Mouse (Mus musculus) cerebellum, adult (tissue): ENCODE measurements around the gene Slc25a5.
"Not testable (repeated sequence)": the region's sequence is repeated elsewhere in the genome, so short reads cannot be mapped to it uniquely, and the experiment has no call there.

ENCODE experiments used
- ATAC-seq: cut with Nextera tagmentation; 2 replicates; pipeline ENCODE4 v1.9.2; 2017; ENCODE audit warnings: mild to moderate bottlenecking, moderate library complexity, mixed read lengths; ENCODE audit not compliant: insufficient number of reproducible peaks, low FRiP score, low TSS enrichment

Slc25a5 gene

DNA sequence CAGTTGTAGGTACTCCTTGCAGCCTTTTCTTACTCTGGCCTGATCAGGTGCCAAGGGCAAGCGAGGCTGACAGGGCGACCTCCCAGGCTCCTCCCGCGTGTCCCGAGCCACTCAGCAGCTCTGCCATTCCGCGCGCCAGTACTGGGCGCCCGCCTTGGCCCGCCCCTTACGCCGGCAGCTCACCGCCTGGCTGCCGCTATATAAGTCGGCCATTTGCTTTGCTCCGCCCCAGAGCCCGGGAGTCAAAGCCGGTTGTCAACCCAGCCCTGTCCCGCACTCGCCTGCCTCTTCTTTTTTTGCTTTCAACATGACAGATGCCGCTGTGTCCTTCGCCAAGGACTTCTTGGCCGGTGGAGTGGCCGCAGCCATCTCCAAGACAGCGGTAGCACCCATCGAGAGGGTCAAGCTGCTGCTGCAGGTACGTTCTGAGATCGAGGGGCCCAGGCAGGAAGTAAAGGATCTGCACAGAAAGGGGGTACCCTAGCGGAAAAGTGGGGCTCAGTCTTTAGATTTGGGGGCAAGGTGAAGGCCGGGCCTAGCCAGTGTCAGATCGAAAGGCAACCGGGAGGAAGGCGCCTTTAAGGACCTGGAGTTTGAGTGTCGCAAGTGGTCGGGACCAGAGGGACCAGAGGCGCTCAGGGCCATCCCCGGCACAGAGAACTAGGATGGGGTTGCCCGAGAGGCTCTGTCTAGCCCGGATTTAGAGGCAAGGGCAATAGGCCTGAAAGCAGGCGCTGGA is at the start of gene Slc25a5:
TSS of gene Slc25a5 (plus strand) at position 228 of the 739 bp plus-strand sequence.
- ATAC-seq, result peak; percentile 98

DNA sequence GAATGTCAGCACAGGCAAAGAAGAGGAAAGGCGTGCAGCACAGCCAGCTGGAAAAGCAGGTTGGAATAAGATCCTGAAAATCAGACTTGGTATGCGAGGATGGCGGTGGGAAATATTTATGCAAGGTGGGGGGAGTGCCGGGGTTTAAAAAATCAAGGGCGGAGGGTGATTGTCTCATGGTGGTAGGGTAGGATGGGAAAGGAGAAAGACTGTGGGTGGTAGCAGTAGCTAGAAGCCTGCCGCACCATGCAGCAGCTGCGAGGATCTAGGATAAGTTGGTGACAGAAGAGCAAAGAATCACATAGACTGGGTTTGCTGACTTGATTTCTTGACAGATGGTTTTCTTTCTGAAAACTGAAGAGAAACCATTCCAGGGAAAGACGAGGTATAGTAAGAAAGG is 48.7 kb upstream of the Slc25a5 start:
- no peak for ATAC-seq

DNA sequence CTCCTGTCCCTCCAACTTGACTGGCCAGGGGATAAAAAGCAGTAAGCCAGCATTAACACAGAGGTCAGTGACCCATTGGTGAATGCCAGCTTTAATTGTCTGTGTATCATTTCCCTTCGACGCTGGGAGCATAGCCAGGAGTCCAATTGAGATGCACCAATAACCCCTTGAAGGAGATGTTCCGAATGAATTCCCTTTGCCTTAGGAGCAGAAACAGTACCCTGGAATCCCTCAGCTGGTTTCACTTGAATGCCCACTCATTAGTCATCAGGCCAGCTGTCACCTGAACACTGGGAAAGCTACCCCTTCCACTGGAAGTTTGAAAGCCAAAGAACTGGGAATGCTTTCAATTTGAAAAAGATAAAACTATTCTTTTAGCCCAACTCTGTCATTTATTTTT is 46.9 kb upstream of the Slc25a5 start:
- no peak for ATAC-seq

DNA sequence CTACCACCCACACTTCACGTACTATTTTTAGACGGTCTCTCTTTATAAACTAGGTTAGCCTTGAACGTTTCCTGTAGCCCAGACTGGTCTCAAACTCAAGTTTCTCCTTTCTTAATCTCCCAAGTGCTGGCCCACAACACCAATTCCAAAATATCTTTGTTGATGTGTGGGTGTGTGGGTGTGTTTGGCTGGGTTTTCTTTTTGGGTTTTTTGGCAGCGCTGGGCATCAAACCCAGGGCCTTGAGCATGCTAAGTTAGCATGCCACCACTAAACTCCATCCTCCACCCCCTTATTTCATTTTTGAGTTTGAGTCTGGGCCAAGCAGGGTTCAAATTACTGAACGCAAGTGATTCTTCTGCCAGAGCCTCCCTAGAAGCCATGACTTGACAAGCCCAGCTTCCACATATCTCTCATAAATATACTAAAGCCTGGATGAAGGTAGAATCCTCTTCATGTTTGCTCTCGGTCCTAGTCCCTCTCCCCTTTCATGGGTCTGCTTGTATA is 46.1 kb upstream of the Slc25a5 start:
- no peak for ATAC-seq

DNA sequence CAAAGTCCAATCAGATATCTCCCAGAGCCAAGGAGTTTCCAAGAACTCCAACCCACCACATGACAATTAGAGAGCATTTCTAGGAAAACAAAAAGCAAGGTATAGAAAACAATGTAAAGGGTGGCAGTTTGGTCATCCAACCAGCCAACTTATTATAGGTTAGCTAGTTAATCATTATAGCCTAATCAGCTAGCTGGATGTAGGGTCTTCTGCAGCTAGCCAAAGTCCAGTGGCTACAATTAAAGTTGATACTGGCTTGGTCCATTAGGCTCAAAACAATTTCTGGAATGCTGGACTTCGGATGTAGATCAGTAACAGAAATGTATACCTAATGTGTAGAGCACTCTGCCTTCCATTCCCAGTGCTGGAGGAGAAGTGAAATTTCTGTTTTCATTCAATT is 44.9 kb upstream of the Slc25a5 start:
- ATAC-seq, result no peak

DNA sequence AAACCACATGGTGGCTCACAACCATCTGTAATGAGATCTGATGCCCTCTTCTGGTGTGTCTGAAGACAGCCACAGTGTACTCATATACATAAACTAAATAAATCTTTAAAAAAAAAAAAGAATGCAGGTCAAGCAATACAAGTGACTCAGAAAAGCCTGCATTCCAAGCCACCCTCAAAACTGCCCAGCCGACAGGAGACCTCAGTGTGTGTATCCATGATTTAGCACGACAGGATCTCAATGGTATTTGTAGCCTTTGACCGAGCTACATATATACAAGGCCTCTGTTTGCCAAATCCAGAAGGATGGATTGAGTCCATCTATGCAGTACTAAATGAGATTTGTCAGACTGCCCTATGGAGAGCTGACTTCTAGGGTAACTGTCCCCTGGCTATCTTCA is 42.9 kb upstream of the Slc25a5 start:
- no peak for ATAC-seq

DNA sequence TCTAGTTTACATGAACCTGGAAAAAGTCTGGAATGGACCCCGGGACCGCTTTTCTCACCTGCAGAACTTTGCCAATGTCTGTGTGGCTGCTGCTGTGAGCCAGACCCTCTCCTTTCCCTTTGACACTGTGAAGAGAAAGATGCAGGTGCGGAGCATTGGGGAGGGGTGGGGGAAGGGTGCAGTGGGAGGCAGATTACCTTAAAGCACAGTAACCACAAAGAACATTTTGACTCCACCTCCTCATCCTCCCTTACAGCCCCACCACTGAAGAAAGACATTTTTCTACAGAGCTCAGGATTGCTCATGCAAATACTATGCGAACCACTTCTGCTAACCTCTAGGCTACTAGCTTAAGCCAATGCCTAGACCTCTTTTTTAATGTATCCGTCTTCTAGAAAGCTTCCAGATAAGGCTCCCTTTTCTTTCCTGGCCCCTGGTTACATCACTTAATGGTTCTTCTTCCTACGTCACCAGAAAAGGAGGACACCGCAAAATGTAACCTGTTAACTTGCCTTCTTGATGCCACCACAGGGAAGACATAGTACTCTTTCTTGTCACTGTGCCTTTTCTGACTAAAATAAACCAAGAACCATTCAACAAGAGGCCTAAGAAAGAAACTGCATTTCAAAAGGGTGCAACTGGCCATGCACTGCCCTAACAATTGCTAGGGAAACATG is 37.5 kb upstream of the Slc25a5 start:
- no peak for ATAC-seq

DNA sequence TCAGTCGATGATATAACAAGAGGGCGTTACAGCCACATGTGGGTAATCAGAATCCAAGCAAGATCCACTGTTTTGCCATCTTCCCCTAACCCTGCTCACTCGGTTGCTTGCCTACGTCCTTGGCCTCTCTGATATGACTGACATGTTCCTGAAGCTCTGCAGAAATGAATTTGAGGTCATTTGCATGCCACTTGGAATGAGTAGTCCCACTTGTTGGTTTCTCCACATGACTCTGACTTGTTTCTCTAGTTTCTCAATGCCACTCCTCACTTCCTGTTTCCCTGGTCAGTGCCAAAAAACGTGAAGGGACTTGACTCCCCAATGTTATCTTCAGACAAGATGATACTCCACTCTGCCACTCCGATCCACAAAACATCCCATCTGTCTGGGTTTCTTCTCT is 36.9 kb upstream of the Slc25a5 start:
- no peak for ATAC-seq

DNA sequence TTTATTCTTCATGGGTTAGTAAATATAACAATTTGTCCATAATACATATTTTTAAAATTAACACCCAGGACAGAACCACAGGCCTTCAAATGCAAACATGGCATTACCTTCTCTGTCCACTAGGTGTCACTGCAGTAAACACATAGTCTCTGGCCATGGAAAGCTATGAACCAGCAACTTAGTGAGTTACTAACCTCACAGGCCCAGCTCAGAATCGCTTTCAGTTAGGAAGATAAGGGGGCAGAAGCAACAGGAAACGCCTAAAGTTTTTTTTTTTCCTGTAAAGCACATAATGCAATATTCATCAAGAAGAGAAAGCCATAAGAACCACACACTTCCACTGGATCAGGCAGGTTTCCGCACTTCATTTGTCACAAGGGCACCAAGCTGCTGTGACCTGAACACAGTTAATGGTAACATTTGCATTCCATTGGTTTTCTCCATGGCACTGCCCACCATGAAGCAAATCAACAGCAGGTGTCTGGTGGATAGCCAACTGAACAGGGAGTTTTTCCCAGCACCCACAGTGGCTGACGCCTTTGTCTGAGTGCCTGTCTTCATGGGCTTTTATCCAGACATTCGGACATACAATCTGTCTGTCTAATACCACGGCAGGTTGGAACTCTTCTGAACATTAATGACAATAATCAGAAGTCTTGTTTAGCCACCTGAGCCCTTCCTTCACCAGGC is 34.4 kb upstream of the Slc25a5 start:
- ATAC-seq, result 0 out of 2 replicates have a peak, but pooled peaks have one; percentile 45

DNA sequence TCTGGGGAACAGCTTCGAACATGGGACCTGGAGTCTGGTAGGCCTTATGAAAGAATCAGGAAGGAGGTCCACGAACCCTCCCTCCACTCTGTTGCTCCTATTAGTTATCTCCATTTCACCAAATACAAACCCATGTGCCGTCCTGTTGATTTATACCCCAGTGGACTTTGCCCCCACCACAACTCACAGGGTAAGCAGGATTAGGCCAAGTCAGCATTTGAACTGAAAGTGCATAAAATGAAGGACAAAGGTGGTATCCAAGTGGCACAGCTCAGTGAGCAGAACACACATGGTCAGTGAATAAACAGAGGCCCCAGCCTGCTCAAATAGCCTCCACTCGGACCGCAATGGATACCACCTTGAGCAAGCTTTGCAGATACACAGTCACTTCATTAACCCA is 33.2 kb upstream of the Slc25a5 start:
- no peak for ATAC-seq

DNA sequence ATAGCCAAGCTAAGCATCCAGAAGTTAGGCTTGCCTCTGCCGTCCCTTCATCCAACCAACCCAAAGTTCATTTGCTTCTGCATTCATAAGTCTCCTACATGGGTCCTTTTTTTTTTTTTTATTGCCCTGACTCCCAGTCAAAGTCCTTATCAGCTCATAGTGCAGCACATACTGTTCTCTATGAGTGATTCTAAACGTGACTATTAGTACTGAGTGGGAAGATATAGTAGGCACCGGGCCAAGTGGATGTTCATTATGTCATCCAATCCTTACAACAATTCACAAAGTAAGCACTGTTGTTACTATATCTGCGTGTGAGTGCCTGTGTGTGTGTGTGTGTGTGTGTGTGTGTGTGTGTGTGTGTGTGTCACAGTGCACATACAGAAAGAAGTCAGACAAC is 32.6 kb upstream of the Slc25a5 start:
- ATAC-seq, result no peak

DNA sequence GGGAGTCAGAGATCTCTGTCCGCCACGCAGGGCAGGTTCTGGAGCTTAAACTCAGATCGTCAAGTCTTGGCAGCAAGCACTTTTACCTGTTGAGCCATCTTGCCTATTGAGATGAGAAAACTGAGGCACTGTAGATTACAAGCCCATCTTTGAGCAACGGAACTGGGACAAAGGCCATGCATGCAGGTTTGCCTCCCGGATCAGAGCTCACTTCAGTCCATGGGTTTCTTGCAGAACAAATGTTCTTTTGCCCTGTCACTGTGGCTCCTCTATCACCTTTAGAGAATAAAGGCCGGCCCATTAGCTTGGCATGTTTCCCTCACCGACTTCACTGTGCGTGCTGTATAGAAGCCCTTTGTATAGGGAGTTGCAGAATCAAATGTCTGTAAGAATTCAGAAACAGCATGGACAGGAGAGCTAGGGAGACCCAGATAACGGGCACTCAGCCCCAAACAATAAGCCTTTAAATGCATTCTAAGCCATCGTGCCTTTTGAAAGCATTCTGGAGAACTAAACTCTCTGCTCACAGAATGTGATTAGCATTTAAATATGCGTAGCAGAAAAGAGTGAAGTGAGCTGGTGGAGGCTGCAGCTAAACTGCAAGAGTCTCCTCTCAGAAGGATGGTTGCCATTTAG is 32.0 kb upstream of the Slc25a5 start:
- ATAC-seq, result no peak

DNA sequence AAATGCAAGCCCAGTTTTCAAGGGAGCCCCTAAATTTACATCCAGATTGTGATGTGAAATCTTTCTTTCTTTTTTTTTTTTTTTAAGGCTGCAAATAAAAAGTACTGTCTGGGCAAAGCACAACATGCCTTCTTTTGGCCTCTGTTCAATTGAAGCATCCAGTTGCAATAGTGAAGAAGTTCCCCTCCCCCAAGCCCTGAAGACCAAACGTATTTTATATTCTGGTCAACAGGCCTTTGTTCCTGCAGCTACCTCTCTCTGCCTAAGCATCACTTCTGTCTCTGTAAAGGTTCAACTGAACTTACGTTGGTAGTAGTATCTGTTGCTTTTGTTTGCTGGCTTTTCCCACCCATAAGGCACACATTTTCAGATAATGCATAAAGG is 31.5 kb upstream of the Slc25a5 start:
- no peak for ATAC-seq

DNA sequence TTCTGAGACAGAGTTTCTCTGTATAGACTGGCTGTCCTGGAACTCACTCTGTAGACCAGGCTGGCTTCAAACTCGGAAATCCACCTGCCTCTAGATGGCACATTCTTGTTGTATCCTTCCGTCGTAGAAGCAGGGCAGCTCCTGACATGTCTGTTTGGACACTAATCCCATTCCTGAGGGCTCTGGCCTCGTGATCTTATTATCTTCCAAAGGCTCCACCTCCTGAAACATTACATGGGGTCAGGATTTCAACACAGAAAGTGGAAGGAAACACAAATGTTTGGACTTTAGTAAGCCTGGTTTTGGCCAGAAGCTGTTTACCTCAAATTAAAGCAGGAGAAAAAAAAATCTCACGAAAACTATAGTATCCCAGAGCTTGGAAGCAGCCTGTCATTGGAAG is 28.1 kb upstream of the Slc25a5 start:
- ATAC-seq, result no peak

DNA sequence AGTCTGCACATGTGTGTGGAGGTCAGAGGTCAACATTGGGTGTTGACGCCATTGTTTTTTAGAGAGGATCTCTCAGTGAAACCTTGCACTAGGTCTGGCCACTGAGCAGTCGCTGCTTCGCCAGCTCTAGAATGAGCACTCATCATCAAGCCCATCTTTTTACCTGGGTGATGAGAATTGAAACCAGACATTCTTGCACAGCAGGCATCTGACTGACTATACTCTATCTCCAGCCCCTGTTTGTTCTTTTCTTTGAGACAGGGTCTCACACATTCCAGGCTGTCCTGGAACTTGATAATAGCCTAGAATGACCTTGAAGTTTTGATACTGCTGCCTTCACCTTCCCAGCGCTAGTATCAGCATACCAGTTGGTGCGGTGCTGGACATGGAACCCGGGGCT is 22.9 kb upstream of the Slc25a5 start:
- no peak for ATAC-seq

DNA sequence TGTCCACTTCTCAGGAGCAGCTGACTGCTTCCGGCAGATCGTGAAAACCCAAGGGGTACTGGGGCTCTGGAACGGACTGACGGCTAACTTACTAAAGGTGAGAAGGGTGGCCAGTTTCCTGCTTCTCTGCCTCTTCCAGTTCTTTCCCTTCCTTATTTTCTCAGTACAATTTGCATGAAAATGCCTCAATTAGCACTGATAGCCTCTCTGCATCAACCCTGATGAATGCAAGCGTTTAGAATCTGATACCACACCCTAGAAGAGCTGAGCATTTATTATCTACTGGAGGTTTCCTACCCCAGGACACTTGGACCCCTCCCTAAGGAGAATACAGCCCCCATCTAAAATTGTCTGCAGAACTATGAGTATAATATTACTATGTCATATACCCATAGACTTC is 19.9 kb upstream of the Slc25a5 start:
- ATAC-seq, result no peak

DNA sequence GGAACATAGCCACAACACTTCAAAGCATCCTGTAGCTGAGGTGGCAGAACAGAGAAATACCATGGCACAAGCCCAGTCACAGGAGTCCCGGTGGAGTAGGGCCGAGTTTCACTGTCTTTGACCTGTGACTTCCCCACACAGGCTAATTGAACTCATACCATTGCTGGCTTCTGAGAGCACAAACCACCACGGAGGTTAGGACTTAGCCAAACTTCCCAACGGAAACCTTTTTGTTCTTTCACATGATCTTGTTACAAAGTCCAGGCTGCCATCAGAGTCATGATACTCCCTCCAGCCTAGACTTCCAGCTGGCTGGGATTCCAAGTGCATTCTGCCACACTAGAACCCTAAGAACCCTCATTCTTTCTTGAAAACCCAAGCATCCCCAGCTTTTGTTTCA is 17.8 kb upstream of the Slc25a5 start:
- no peak for ATAC-seq

DNA sequence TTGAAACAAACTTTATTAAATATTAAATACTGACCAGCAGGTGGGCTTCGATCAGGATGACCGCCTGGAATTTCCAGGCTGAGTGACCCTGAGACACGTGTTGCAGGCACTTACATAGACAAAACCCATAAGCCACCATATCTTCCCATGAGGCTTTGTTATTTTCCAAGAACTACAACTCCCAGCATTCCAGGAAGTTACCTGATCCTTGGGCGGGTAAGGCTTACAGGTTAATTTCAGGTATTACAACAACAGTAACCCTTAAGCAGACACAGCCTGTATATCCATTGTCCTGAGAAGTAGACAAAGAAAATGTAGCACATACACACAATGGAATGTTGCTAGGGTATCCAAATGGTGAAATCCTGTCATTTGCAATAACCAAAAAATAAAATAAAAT is 6.1 kb upstream of the Slc25a5 start:
- no peak for ATAC-seq

DNA sequence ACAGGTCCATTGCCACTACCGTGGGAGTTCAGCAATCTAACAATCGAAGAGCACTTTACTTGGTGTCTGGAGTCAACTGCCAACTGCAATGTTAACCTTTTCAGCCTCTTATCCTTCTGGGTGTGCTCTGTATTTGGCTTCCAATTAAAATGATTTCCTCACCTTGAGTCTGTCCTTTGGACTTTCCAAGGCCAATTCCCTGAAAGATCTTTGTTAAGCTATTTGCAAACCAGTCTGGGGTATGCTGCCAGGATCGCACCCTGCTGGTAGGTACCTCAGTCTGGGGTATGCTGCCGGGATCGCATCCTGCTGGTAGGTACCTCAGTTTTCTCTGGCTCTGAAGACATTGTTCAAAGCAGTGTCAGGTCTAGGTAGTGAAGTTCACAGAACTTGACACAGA is 880 bp upstream of the Slc25a5 start:
- no peak for ATAC-seq

DNA sequence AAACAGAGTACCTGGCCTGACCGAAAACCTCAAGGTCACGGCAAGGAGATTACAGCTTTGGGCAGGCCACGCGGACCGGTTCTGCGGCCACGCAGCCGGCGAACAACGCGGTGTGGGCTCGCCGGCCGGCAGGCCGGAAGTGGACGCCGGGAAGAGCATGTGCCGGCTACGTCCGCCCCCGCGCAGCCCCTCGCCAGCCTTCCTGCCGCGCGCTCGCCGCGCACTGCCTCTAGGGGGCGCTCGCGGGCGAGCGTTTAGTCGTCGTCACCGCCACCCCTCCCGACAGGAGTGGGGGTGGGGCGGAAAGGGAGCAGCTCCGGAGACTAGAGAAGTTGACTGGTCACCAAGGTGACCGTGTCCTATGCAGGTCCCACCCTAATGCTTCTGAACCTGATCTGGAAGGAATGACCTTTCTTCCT is 721 bp downstream of the Slc25a5 start:
- peak; percentile 66 for ATAC-seq

DNA sequence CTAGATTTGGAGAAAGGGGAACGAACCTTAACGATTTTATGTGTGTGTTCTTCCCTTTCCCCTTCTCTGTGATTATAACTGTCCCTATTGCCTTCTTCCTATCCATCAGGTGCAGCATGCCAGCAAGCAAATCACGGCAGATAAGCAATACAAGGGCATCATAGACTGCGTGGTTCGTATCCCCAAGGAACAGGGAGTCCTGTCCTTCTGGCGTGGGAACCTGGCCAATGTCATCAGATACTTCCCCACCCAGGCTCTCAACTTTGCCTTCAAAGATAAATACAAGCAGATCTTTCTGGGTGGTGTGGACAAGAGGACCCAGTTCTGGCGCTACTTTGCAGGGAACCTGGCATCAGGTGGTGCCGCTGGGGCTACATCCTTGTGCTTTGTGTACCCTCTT is 1.3 kb downstream of the Slc25a5 start:
- not testable (repeated sequence) for ATAC-seq
